Mouse (Mus musculus): Measurements from ENCODE around the gene Zdhhc17. TPM values are rescaled to one million over a fixed set of nuclear protein-coding genes. Genes with fewer than 3 reads are reported as not detected.

Gene Zdhhc17
- polyA plus RNA-seq, 1 experiment = 5.2 TPM

GRCm38 (mm10) chr10:110931161-110931912 is 78.6 kb downstream of the Zdhhc17 start:
- Histone ChIP-seq H3K79me3 (ENCODE audit: low read depth) (peaks cover 26% of the 10 kb centered on the region), H3ac (ENCODE audit: control insufficient read depth, insufficient read length, low read depth) (peak overlapping the region; percentile 36), H3K4me3 (ENCODE audit: insufficient read depth, poor library complexity, severe bottlenecking) (peak overlapping the region; percentile 3), H3K27me3 (ENCODE audit: control insufficient read depth, insufficient read depth, insufficient read length) (no peaks in the 10 kb centered on the region), H3K36me3 (ENCODE audit: control insufficient read depth, insufficient read depth) (peaks cover 35% of the 10 kb centered on the region), H3K79me2 (ENCODE audit: control insufficient read depth, insufficient read depth) (peaks cover 75% of the 10 kb centered on the region)
- TF ChIP-seq FOSL1 (IDR thresholded peaks at IDR 0.05; ENCODE audit: insufficient read depth, low read length, poor library complexity, severe bottlenecking) (no peak), USF1 (IDR thresholded peaks at IDR 0.05; ENCODE audit: low read depth) (no peak), MYOG (IDR thresholded peaks at IDR 0.05; ENCODE audit: control insufficient read depth, extremely low read depth, insufficient read length) (no peak), MYOD1 (IDR thresholded peaks at IDR 0.05; ENCODE audit: control insufficient read depth, insufficient read length, low read depth) (no peak), CEBPB (IDR thresholded peaks at IDR 0.05; ENCODE audit: low read depth) (no peak), MAX (IDR thresholded peaks at IDR 0.05) (no peak), CTCF (IDR thresholded peaks at IDR 0.05; ENCODE audit: control insufficient read depth, insufficient read depth, insufficient read length) (no peak)

DNA sequence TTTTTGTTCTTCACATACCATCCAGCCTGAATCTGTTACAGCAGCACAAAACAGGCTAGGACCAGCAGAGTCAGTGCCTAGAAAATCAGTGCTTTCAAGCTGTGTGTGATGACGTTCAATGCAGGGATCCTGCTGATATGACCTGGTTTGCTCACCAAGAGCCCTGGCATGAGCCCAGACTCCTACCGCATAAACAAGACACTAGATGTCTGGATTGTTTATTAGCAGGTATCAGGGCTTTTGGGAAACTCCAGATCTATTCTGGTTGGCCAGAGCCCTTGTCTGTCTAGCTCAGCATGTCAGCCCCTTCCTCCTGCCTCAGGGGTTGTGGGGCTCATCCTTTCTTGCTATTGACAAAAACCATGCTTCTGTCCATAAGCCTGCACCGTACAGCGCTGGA is 80.2 kb downstream of the Zdhhc17 start:
- Histone ChIP-seq H3K36me3 (ENCODE audit: control insufficient read depth, insufficient read depth) (peaks cover 19% of the 10 kb centered on the region), H3K27me3 (ENCODE audit: control insufficient read depth, insufficient read depth, insufficient read length) (no peaks in the 10 kb centered on the region), H3K4me3 (ENCODE audit: insufficient read depth, poor library complexity, severe bottlenecking) (no peak overlapping the region), H3K79me2 (ENCODE audit: control insufficient read depth, insufficient read depth) (peaks cover 91% of the 10 kb centered on the region), H3K79me3 (ENCODE audit: low read depth) (peaks cover 41% of the 10 kb centered on the region), H3ac (ENCODE audit: control insufficient read depth, insufficient read length, low read depth) (no peak overlapping the region)
- TF ChIP-seq USF1 (IDR thresholded peaks at IDR 0.05; ENCODE audit: low read depth) = no peak

- no peaks in the 10 kb centered on the region for H3K27me3 ChIP-seq (ENCODE audit: control insufficient read depth, insufficient read depth, insufficient read length)
- H3K36me3 ChIP-seq (ENCODE audit: control insufficient read depth, insufficient read depth) = peaks cover 19% of the 10 kb centered on the region
- peaks cover 63% of the 10 kb centered on the region for H3K79me3 ChIP-seq (ENCODE audit: low read depth)
- H3K4me3 ChIP-seq (ENCODE audit: insufficient read depth, poor library complexity, severe bottlenecking) = no peak overlapping the region
- H3K79me2 ChIP-seq (ENCODE audit: control insufficient read depth, insufficient read depth) = peaks cover 95% of the 10 kb centered on the region
- TF ChIP-seq MYOD1 (IDR thresholded peaks at IDR 0.05; ENCODE audit: control insufficient read depth, insufficient read length, low read depth) = no peak
- TF ChIP-seq FOSL1 (IDR thresholded peaks at IDR 0.05; ENCODE audit: insufficient read depth, low read length, poor library complexity, severe bottlenecking) = no peak
- TF ChIP-seq USF1 (IDR thresholded peaks at IDR 0.05; ENCODE audit: low read depth) = no peak
- no peak for TF ChIP-seq CTCF (IDR thresholded peaks at IDR 0.05; ENCODE audit: control insufficient read depth, insufficient read depth, insufficient read length)
- no peak for TF ChIP-seq MYOG (IDR thresholded peaks at IDR 0.05; ENCODE audit: control insufficient read depth, extremely low read depth, insufficient read length)
- no peak for TF ChIP-seq CEBPB (IDR thresholded peaks at IDR 0.05; ENCODE audit: low read depth)
- no peak for TF ChIP-seq MAX (IDR thresholded peaks at IDR 0.05)
- H3ac ChIP-seq (ENCODE audit: control insufficient read depth, insufficient read length, low read depth) = no peak overlapping the region
Measured at GRCm38 (mm10) chr10:110927491-110927890, 82.4 kb downstream of the Zdhhc17 start.

GRCm38 (mm10) chr10:110922612-110923011 is 87.3 kb downstream of the Zdhhc17 start:
- no peak overlapping the region for H3ac ChIP-seq (ENCODE audit: control insufficient read depth, insufficient read length, low read depth)
- H3K79me3 ChIP-seq (ENCODE audit: low read depth) = peaks cover 60% of the 10 kb centered on the region
- peaks cover 13% of the 10 kb centered on the region for H3K36me3 ChIP-seq (ENCODE audit: control insufficient read depth, insufficient read depth)
- H3K27me3 ChIP-seq (ENCODE audit: control insufficient read depth, insufficient read depth, insufficient read length) = no peaks in the 10 kb centered on the region
- TF ChIP-seq FOSL1 (IDR thresholded peaks at IDR 0.05; ENCODE audit: insufficient read depth, low read length, poor library complexity, severe bottlenecking) (no peak), MAX (IDR thresholded peaks at IDR 0.05) (no peak), USF1 (IDR thresholded peaks at IDR 0.05; ENCODE audit: low read depth) (no peak), MYOG (IDR thresholded peaks at IDR 0.05; ENCODE audit: control insufficient read depth, extremely low read depth, insufficient read length) (no peak), MYOD1 (IDR thresholded peaks at IDR 0.05; ENCODE audit: control insufficient read depth, insufficient read length, low read depth) (no peak), CTCF (IDR thresholded peaks at IDR 0.05; ENCODE audit: control insufficient read depth, insufficient read depth, insufficient read length) (no peak), CEBPB (IDR thresholded peaks at IDR 0.05; ENCODE audit: low read depth) (no peak)
- H3K4me3 ChIP-seq (ENCODE audit: insufficient read depth, poor library complexity, severe bottlenecking) = no peak overlapping the region
- peaks cover 75% of the 10 kb centered on the region for H3K79me2 ChIP-seq (ENCODE audit: control insufficient read depth, insufficient read depth)

DNA sequence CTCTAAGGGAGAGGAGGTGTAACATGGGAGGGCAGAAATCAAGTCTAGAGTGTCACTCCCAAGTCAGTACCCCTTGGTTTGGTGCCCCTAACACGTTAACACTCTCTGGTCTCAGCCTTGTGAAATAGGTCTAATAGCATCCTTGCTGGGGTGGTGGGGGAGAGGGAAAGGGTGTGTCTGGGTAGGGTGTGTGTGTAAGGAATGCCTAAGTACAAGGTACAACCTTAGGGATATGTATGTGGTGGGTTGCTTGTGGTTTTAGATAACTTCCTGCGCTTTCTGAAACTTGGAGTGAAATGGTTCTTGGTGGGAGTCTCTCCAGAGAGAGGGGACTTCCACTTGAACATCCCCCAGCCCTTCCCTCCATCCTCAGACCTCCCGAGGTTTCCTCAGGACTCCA is 88.0 kb downstream of the Zdhhc17 start:
- Histone ChIP-seq H3ac (ENCODE audit: control insufficient read depth, insufficient read length, low read depth) (peak overlapping the region; percentile 51), H3K27me3 (ENCODE audit: control insufficient read depth, insufficient read depth, insufficient read length) (no peaks in the 10 kb centered on the region), H3K79me2 (ENCODE audit: control insufficient read depth, insufficient read depth) (peaks cover 68% of the 10 kb centered on the region), H3K4me3 (ENCODE audit: insufficient read depth, poor library complexity, severe bottlenecking) (no peak overlapping the region), H3K79me3 (ENCODE audit: low read depth) (peaks cover 58% of the 10 kb centered on the region), H3K36me3 (ENCODE audit: control insufficient read depth, insufficient read depth) (peaks cover 13% of the 10 kb centered on the region)
- no peak for TF ChIP-seq MAX (IDR thresholded peaks at IDR 0.05)
- TF ChIP-seq FOSL1 (IDR thresholded peaks at IDR 0.05; ENCODE audit: insufficient read depth, low read length, poor library complexity, severe bottlenecking) = no peak
- TF ChIP-seq CTCF (IDR thresholded peaks at IDR 0.05; ENCODE audit: control insufficient read depth, insufficient read depth, insufficient read length) = no peak
- TF ChIP-seq CEBPB (IDR thresholded peaks at IDR 0.05; ENCODE audit: low read depth) = no peak
- no peak for TF ChIP-seq MYOG (IDR thresholded peaks at IDR 0.05; ENCODE audit: control insufficient read depth, extremely low read depth, insufficient read length)
- no peak for TF ChIP-seq USF1 (IDR thresholded peaks at IDR 0.05; ENCODE audit: low read depth)
- TF ChIP-seq MYOD1 (IDR thresholded peaks at IDR 0.05; ENCODE audit: control insufficient read depth, insufficient read length, low read depth) = no peak
